Mouse (Mus musculus) megakaryocyte, embryonic 14.5 days (primary cell): ENCODE measurements around the gene Synj1.

ENCODE experiments used
- FLI1 ChIP-seq: IDR thresholded peaks from 2 replicates; pipeline ENCODE4 v1.6.1; 2012; ENCODE audit warnings: low read length, inconsistent platforms, mixed read lengths
- GATA1 ChIP-seq: IDR thresholded peaks from 3 replicates; pipeline ENCODE4 v1.6.1; 2012; ENCODE audit warnings: mixed read lengths, low read length, inconsistent platforms, borderline replicate concordance

DNA sequence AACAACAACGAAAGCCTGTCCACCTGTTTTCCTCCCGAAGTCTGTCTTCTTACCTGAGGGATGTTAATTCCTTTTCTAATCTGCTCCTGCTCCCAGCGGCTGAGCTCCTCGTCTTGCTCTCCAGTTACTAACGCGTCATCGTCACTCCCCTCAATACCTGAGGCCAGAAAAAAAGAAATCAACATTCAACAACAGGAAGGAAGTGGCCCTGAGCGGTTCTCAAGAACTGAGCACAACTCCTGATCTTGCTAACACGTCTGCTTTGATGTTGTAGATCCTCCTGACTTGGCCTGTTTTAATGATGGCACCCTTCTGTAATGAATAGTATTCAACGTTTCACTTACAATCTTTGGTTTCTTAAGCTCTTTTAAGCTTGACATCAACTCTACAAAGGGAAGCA is 24.8 kb upstream of the Synj1 start:
- TF ChIP-seq GATA1 = no peak
- TF ChIP-seq FLI1 = no peak
